Mouse (Mus musculus) kidney, adult 2 months (tissue): ENCODE measurements at regions not wholly inside any gene's neighbourhood (a gene's known extent, or its start where the extent isn't known, plus 50 kb on each side); places are given as distances from the start of the nearest gene placed in this dataset.

Experiments used
- CTCF ChIP-seq: fragments of 200-500 bp; conservative IDR thresholded peaks from 2 replicates; pipeline ENCODE4 v1.5.1; 2011; ENCODE audit warnings: low read depth, mild to moderate bottlenecking, control low read depth, low read length, moderate library complexity, mixed read lengths; ENCODE audit not compliant: insufficient read depth, insufficient read length
- POLR2A ChIP-seq: fragments of 200-500 bp; IDR thresholded peaks from one replicate; pipeline ENCODE4 v1.6.1; 2011; ENCODE audit warnings: low read depth, low read length, control low read depth

GRCm38 (mm10) chr6:109855806-109856205 lies 789.6 kb upstream of the Grm7 start:
- TF ChIP-seq CTCF, result no peak
- TF ChIP-seq POLR2A, result no peak
